Mouse (Mus musculus) embryonic facial prominence, embryonic 10.5 days (tissue): ENCODE results near the gene Yipf1. TPM values are rescaled to one million over a fixed set of nuclear protein-coding genes. Genes with fewer than 3 reads are reported as not detected.

Source experiments
- DNase-seq: peaks from one replicate; pipeline ENCODE4 v3.0.0-alpha.2; 2017; ENCODE audit warnings: low spot score
- H3K27ac ChIP-seq: fragments of 300-500 bp; sonication (generic); replicated peaks from 2 replicates; pipeline ENCODE4 v1.5.1; 2016; ENCODE audit warnings: mild to moderate bottlenecking
- H3K27me3 ChIP-seq: fragments of 300-500 bp; sonication (generic); replicated peaks from 2 replicates; pipeline ENCODE4 v1.6.1; 2016; ENCODE audit warnings: low read depth, mild to moderate bottlenecking; ENCODE audit not compliant: poor library complexity, severe bottlenecking
- H3K36me3 ChIP-seq: fragments of 300-500 bp; sonication (generic); replicated peaks from 2 replicates; pipeline ENCODE4 v1.6.1; 2016; ENCODE audit warnings: mild to moderate bottlenecking, moderate library complexity
- H3K4me1 ChIP-seq: fragments of 300-500 bp; sonication (generic); 2 replicates; pipeline ENCODE4 v1.6.1; 2016
- H3K4me3 ChIP-seq: fragments of 300-500 bp; sonication (generic); 2 replicates; pipeline ENCODE4 v1.5.1; 2016; ENCODE audit warnings: mild to moderate bottlenecking, moderate library complexity
- H3K9me3 ChIP-seq: fragments of 300-500 bp; sonication (generic); 2 replicates; pipeline ENCODE4 v1.6.1; 2016; ENCODE audit warnings: mild to moderate bottlenecking
- WGBS: fragments of 180-500 bp; shearing (Covaris S2); methylation state at CpG from one replicate; pipeline ENCODE4 v1.1.7; 2016; 5-methylcytosine and 5-hydroxymethylcytosine counted together
- polyA plus RNA-seq: library from polyadenylated mRNA; unstranded; fragments of >200 nt; fragmentation: Nextera tagmentation; extraction: Ambion mirVana; gene quantifications from 2 replicates; pipeline ENCODE4 v1.2.1, GENCODE M21; 2016

The Yipf1 gene
- 39.5 and 40.6 TPM in 2 replicates for polyA plus RNA-seq

DNA sequence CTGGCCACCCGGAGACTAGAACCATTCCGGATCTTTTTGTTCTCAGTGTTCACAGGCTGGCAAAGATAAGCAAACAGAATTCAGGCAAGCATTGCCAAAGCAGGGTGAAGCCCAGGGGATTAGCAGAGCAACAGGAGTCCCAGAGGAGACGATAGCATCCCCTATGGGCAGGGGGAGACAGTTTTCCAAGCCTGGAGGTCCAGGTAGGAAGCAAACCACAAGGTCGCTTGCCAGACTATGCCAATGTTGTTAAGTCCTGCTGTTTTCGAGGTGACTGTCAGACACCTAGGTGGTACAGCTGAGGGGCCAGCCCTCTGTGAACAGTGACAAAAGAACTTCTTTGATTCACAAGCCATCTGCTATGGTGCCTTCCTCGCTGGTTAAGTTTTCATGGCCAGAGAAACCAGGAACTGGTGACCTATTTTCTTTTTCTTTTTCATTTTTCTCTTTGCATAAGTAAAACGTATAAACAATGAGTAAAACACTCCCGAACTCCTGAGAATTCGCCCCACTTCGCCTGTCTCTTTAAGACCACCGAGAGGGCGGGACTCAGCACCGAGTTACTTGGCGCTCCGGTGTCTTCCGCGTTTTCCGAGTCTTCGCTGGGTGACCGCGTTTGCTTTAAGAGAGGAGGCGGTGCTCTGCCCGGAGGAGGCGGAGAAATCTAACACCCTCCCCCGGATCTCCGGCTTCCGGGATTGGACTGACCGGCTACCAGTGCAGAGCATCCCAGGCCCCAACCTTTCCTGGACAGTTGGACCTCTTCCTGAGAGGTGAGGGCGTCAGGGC lies at the start of gene Yipf1:
Gene Yipf1 (plus strand): TSS at position 674 of the 789 bp plus-strand sequence.
- H3K9me3 ChIP-seq: no peaks in the 10 kb centered on the region
- H3K27ac ChIP-seq: peak within 1 kb of the TSS; percentile 81
- peak; percentile 89 for DNase-seq
- H3K4me1 ChIP-seq: peaks cover 19% of the 10 kb centered on the region
- WGBS: under 1% methylated on average over 29 of the region's 29 CpGs
- no peaks in the 10 kb centered on the region for H3K27me3 ChIP-seq
- peak within 1 kb of the TSS; percentile 76 for H3K4me3 ChIP-seq
- H3K36me3 ChIP-seq: peaks cover 13% of the 10 kb centered on the region

DNA sequence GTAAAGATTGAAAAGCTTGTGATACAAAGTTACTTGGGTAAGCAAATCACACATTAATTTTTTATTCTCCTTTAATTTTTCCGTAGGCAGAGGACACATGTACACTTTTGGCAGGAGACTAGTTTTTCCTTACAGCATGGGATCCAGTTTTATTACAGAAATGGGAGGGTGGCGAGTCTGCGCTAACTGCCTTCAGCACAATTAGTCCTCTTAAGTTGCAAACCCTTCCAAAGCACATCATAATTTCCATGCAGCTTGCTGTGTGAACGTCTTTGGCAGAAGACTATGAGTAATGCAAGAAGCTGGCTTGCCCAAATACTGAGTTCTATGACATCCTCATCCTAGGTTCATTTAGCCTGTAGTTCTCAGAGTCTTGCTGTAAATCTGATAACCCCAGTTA lies 40.5 kb upstream of the Yipf1 start:
- H3K27ac ChIP-seq: no peak overlapping the region
- DNase-seq: no peak
- H3K4me3 ChIP-seq: no peak overlapping the region
- peaks cover 7% of the 10 kb centered on the region for H3K4me1 ChIP-seq
- no peaks in the 10 kb centered on the region for H3K27me3 ChIP-seq
- no peaks in the 10 kb centered on the region for H3K9me3 ChIP-seq
- peaks cover 9% of the 10 kb centered on the region; the same call in 1 of the 2 replicates for H3K36me3 ChIP-seq
- WGBS: 88% methylated on average over 4 of the region's 4 CpGs

DNA sequence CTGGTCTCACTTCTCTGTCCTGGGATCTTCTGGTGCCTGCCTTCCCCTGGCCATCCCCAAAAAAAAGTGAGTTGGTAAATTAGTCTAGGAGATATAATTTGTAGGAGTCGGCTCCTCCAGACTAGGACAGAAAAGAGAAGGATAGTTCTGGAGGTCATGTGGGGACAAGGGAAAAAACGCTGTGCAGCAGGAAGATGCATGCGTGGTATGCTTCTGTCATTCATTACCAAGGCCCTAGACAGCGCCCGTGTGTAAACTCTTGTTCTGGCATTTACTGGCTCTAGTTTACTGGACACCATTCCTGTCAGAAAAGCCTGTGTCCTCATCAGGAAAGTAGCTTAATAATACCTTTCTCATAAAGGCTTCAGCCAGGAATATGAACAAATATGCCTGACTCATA lies 39.7 kb upstream of the Yipf1 start:
- no peak overlapping the region for H3K4me3 ChIP-seq
- no peak overlapping the region for H3K27ac ChIP-seq
- peaks cover 8% of the 10 kb centered on the region for H3K4me1 ChIP-seq
- DNase-seq: no peak
- 77% methylated on average over 5 of the region's 5 CpGs for WGBS
- H3K36me3 ChIP-seq: peaks cover 9% of the 10 kb centered on the region; the same call in 1 of the 2 replicates
- H3K27me3 ChIP-seq: no peaks in the 10 kb centered on the region
- no peaks in the 10 kb centered on the region for H3K9me3 ChIP-seq

DNA sequence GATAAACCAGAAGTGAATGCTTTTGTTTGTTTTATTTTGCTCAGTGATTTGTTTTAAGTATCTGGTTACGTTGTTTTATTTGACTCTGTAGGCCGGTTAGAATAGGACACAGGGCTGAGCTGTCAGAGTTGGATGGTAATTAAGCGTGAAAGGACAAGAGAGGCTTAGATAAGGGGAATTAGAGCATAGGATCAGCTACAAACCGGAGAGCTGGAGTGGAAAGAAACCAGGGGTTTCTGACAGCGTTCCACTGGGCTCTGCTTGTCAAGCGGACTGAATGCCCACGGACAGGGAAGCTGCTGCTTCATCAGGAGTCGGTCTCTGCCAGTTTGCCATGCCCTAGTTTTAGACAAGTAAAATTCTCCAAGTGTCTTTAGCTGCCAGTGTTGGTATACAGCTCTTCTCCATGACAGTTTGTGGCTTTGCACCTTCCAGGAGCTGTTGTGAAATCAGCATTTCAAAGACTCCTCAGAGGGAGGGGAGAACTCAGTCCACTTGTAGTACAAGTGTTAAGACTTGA lies 35.9 kb upstream of the Yipf1 start:
- H3K27me3 ChIP-seq: no peaks in the 10 kb centered on the region

DNA sequence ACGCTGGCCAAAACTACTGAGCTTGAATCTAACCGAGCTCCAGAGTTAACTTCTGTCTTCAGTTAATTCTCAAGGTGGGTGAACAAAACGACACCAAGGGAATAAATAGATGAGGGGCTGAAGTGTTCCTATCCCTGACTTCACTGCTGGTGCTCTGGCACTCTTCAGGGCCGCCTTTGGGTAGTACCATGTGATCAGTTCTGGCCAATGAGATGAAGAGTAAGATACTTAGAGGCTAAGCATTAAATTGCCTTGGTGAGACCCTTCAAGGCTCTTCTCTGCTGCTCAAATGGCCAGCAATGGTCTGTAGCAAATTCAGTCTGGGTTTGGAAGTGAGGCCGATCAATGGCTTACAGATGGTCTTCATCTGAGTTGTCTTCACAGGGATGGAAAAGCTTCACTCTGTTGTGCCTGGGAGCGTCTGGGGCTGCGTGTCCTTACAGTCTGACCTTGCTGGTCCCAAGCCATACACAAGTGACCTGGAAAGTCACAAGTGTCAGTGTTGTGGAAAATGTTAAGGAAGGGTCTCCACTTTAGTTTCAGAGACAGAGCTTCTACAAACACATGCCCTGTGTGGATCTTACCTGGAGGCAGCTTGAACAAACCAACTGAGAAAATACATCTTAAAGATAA lies 33.2 kb upstream of the Yipf1 start:
- Histone ChIP-seq H3K4me3 (no peak overlapping the region), H3K4me1 (peaks cover 8% of the 10 kb centered on the region), H3K9me3 (no peaks in the 10 kb centered on the region), H3K36me3 (peaks cover 12% of the 10 kb centered on the region; the same call in 1 of the 2 replicates), H3K27ac (no peak overlapping the region), H3K27me3 (no peaks in the 10 kb centered on the region)
- 86% methylated on average over 7 of the region's 7 CpGs for WGBS
- DNase-seq: no peak

More for the DNA sequence above, 35.9 kb upstream of the Yipf1 start:
- H3K27ac ChIP-seq: no peak overlapping the region
- WGBS: 21% methylated on average over 8 of the region's 8 CpGs
- DNase-seq: no peak
- H3K36me3 ChIP-seq: peaks cover 21% of the 10 kb centered on the region; the same call in 1 of the 2 replicates
- H3K4me3 ChIP-seq: no peak overlapping the region
- no peaks in the 10 kb centered on the region for H3K9me3 ChIP-seq
- peaks cover 8% of the 10 kb centered on the region for H3K4me1 ChIP-seq

DNA sequence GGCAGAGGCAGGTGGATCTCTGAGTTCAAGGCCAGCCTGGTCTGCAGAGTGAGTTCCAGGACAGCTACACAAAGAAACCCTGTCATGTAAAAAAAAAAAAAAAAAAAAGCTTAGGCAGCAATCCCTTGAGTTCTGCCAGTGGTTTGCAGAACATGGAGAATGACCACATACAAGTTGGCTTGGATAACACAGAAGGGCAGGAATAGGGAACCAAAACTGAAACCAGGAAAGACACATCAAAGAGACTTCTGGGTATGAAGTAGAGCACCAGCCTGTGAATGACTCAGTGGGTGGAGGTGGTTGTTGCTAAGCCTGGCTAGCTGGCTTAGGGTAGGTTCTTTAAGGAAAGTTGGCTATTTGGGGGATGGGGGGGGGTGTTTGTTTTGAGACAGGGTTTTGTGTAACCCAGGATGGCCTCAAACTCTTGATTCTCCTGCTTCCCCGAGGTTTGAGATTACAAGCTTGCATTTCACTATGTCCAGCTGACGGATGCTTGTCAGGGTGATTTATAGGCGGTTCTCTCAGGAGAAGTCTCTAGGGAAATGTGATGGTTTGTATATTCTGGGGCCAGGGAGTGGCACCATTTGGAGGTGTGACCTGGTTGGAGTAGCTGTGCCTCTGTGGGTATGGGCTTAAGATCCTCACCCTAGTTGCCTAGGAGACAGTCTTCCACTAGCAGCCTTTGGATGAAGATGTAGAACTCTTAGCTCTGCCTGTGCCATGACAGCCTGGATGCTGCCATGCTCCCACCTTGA lies 28.5 kb upstream of the Yipf1 start:
- no peak for DNase-seq
- no peak overlapping the region for H3K4me3 ChIP-seq

DNA sequence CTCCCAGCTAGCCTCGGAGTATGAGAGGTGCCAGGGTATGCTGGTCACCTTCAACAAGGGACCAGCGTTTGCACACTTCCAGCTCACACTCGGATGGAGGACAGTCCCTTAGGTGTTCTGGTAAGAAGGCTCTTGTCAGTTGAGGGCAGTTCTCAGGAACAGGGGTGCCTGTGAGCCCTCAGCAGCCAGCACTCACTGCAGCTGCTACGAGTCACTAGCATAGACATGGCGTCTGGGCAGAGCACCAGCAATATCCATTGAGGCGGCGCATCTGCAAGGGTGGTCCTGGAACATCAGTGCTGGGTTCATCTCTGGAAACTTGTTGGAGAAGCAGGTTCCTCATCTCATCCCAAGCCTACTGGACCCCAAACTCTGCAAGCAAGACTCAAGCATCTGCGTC lies 27.8 kb upstream of the Yipf1 start:
- no peak for DNase-seq
- WGBS: 95% methylated on average over 8 of the region's 8 CpGs
- Histone ChIP-seq H3K36me3 (no peaks in the 10 kb centered on the region), H3K27me3 (no peaks in the 10 kb centered on the region), H3K27ac (no peak overlapping the region), H3K4me3 (no peak overlapping the region), H3K9me3 (no peaks in the 10 kb centered on the region), H3K4me1 (peaks cover 7% of the 10 kb centered on the region; the same call in 1 of the 2 replicates)

More for the DNA sequence above, 28.5 kb upstream of the Yipf1 start:
- 78% methylated on average over 3 of the region's 3 CpGs for WGBS
- Histone ChIP-seq H3K4me1 (peaks cover 7% of the 10 kb centered on the region; the same call in 1 of the 2 replicates), H3K27me3 (no peaks in the 10 kb centered on the region), H3K9me3 (no peaks in the 10 kb centered on the region), H3K27ac (no peak overlapping the region), H3K36me3 (peaks cover 5% of the 10 kb centered on the region; the same call in 1 of the 2 replicates)

DNA sequence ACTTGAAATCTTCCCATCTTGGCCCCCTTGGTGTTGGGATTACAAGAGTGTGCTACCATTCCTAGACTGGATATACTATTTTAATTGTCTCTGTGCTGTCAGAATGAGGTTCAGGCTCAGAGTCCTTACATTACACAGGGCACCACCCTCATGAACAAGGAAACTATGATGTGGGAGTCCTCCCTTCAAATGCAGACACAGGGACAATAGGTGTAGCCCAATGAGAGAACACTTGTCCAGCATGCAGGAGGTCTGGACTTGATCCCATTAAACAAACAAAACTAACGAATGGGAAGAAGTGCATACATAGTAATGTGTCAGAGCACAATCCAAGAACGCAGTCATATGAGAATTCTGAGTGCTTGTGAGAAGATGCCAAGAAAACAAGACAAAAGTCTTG lies 26.6 kb upstream of the Yipf1 start:
- no peaks in the 10 kb centered on the region for H3K36me3 ChIP-seq
- no peak overlapping the region for H3K4me3 ChIP-seq
- no peaks in the 10 kb centered on the region for H3K9me3 ChIP-seq
- peaks cover 7% of the 10 kb centered on the region; the same call in 1 of the 2 replicates for H3K4me1 ChIP-seq
- 88% methylated on average over 2 of the region's 2 CpGs for WGBS
- DNase-seq: no peak
- no peaks in the 10 kb centered on the region for H3K27me3 ChIP-seq
- no peak overlapping the region for H3K27ac ChIP-seq

DNA sequence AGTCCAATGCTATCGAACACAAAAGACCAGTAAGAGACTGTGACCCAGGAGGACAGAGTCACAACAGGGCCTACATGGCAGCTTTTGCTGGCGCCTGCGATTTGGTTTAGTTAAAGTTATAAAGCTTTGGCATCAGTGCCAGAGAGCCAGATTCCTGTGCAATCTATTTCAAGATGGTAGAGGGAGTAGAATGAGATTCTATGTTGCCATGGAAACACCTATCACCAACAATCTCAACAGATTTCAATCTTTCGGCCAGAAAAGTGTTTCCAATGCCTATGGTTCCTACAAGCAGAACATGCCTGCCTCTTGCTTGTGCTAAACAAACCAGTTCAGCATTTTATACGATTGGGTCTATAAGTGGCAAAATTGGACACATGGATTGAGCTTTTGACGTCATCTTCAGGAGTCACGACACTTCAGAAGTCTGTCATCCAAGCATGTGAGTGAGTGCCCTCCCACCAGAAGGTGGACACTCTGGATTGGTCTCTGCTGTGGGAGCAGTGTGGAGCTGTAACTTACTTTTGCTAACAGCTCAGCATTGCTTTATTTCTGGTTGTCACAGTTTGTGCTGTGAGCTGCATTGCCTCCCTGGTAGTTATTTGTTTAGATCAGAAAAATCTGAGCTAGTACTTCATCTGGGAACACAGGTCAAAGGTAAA lies 22.4 kb upstream of the Yipf1 start:
- 89% methylated on average over 7 of the region's 7 CpGs for WGBS
- H3K36me3 ChIP-seq: no peaks in the 10 kb centered on the region
- H3K4me1 ChIP-seq: peaks cover 7% of the 10 kb centered on the region; the same call in 1 of the 2 replicates
- H3K27ac ChIP-seq: no peak overlapping the region
- DNase-seq: no peak
- no peaks in the 10 kb centered on the region for H3K27me3 ChIP-seq
- no peaks in the 10 kb centered on the region for H3K9me3 ChIP-seq
- H3K4me3 ChIP-seq: no peak overlapping the region

DNA sequence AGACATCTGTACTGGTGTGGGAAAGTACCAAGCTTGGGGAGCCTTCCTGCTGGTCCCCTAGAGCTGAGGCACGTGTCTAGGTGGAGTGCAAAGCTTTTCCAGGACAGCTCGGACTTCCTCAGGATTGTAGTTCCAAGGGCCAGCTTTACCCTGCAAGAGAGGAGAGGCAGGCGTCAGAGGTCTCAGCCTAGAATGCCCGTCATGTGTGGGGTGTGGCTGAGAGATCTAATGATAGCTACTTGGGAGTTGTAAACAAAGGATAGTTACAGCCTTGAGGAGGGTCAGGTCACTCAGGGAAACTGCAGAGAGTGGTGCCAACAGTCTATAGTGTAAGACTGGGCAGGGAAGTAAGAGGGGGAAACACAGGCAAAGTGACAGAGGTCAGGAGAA lies 21.9 kb upstream of the Yipf1 start:
- Histone ChIP-seq H3K9me3 (no peaks in the 10 kb centered on the region), H3K27ac (no peak overlapping the region), H3K36me3 (no peaks in the 10 kb centered on the region), H3K4me1 (peaks cover 7% of the 10 kb centered on the region; the same call in 1 of the 2 replicates), H3K27me3 (no peaks in the 10 kb centered on the region), H3K4me3 (no peak overlapping the region)
- 69% methylated on average over 4 of the region's 4 CpGs for WGBS
- DNase-seq: no peak

DNA sequence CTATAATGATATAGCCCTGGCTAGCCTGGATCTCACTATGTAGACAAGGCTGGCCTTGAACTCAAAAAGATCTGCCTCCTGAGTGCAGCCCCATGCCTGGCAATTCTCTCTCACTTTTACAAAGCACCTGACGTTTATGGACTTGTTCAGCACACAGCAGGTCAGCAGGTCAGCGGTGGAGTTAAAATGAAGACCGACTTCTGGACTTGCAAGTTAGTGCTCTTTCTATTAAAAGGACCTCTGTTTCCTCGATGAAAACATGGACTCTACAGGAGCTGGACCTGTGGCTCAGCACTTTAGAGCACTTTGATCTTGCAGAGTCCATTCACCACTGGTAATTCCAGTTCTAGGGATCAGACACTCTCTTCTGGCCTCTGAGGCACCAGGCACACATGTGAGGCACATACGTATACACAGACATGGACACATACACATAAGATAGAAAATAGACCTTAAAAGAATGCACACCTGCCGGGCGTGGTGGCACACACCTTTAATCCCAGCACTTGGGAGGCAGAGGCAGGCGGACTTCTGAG lies 16.0 kb upstream of the Yipf1 start:
- H3K4me1 ChIP-seq: no peaks in the 10 kb centered on the region; the same call in none of the 2 replicates
- no peaks in the 10 kb centered on the region for H3K27me3 ChIP-seq
- no peak overlapping the region for H3K4me3 ChIP-seq
- no peak overlapping the region for H3K27ac ChIP-seq
- 82% methylated on average over 8 of the region's 8 CpGs for WGBS
- no peaks in the 10 kb centered on the region for H3K36me3 ChIP-seq
- no peaks in the 10 kb centered on the region for H3K9me3 ChIP-seq
- DNase-seq: no peak
